Mouse (Mus musculus): ENCODE measurements around the gene Rps11. TPM values are rescaled to one million over a fixed set of nuclear protein-coding genes. Genes with fewer than 3 reads are reported as not detected.

Rps11 gene
- polyA plus RNA-seq, 1 experiment from 2014 or later, result 2,209 TPM

GRCm38 (mm10) chr7:45150321-45150720, 26.1 kb upstream of the Rps11 start:
- H3K9ac ChIP-seq (ENCODE audit: low read depth, low read length), result no peak overlapping the region

GRCm38 (mm10) chr7:45149545-45149944, 25.3 kb upstream of the Rps11 start:
- Histone ChIP-seq H3K4me3 (ENCODE audit: low read depth, low read length) (no peak overlapping the region), H3K4me2 (no peak overlapping the region), H3K9me3 (ENCODE audit: control insufficient read depth, low read length) (no peaks in the 10 kb centered on the region), H3K27ac (ENCODE audit: low read depth, low read length) (no peak overlapping the region; the same call in 1 of the 2 replicates), H3K27me3 (replicated peaks; ENCODE audit: control insufficient read depth, insufficient read depth, low read length) (no peaks in the 10 kb centered on the region), H3K4me1 (replicated peaks; ENCODE audit: control insufficient read depth, insufficient read depth, low read length) (peaks cover 11% of the 10 kb centered on the region), H3K9ac (ENCODE audit: low read depth, low read length) (no peak overlapping the region), H3K36me3 (ENCODE audit: control insufficient read depth, insufficient read depth, low read length) (peaks cover 7% of the 10 kb centered on the region)
- no peak for ATAC-seq (replicated peaks; ENCODE audit: low FRiP score)
- DNase-seq (ENCODE audit: low spot score), result no peak
- WGBS, result 65% methylated on average over 6 of the region's 6 CpGs

More at GRCm38 (mm10) chr7:45150321-45150720, 26.1 kb upstream of the Rps11 start:
- Histone ChIP-seq H3K4me1 (replicated peaks; ENCODE audit: control insufficient read depth, insufficient read depth, low read length) (peaks cover 15% of the 10 kb centered on the region), H3K27ac (ENCODE audit: low read depth, low read length) (no peak overlapping the region), H3K27me3 (replicated peaks; ENCODE audit: control insufficient read depth, insufficient read depth, low read length) (no peaks in the 10 kb centered on the region), H3K9me3 (ENCODE audit: control insufficient read depth, low read length) (no peaks in the 10 kb centered on the region), H3K36me3 (ENCODE audit: control insufficient read depth, insufficient read depth, low read length) (peaks cover 5% of the 10 kb centered on the region; the same call in 1 of the 2 replicates), H3K4me3 (ENCODE audit: low read depth, low read length) (no peak overlapping the region), H3K4me2 (no peak overlapping the region)
- DNase-seq (ENCODE audit: low spot score) (no peak), ATAC-seq (replicated peaks; ENCODE audit: low FRiP score) (no peak)
- 76% methylated on average over 4 of the region's 4 CpGs for WGBS

GRCm38 (mm10) chr7:45148534-45149098, 24.4 kb upstream of the Rps11 start:
- no peak for ATAC-seq (replicated peaks; ENCODE audit: low FRiP score)
- WGBS, result 68% methylated on average over 4 of the region's 4 CpGs
- peaks cover 11% of the 10 kb centered on the region for H3K36me3 ChIP-seq (ENCODE audit: control insufficient read depth, insufficient read depth, low read length)

GRCm38 (mm10) chr7:45147899-45148298, 23.7 kb upstream of the Rps11 start:
- H3K4me1 ChIP-seq (replicated peaks; ENCODE audit: control insufficient read depth, insufficient read depth, low read length), result peaks cover 8% of the 10 kb centered on the region; the same call in 1 of the 2 replicates
- H3K36me3 ChIP-seq (ENCODE audit: control insufficient read depth, insufficient read depth, low read length), result peaks cover 13% of the 10 kb centered on the region
- no peaks in the 10 kb centered on the region for H3K27me3 ChIP-seq (replicated peaks; ENCODE audit: control insufficient read depth, insufficient read depth, low read length)
- peak overlapping the region; percentile 19; the same call in 1 of the 2 replicates for H3K27ac ChIP-seq (ENCODE audit: low read depth, low read length)
- H3K9ac ChIP-seq (ENCODE audit: low read depth, low read length), result no peak overlapping the region
- H3K4me3 ChIP-seq (ENCODE audit: low read depth, low read length), result no peak overlapping the region
- no peaks in the 10 kb centered on the region for H3K9me3 ChIP-seq (ENCODE audit: control insufficient read depth, low read length)
- H3K4me2 ChIP-seq, result no peak overlapping the region
- DNase-seq (ENCODE audit: low spot score) (no peak), ATAC-seq (replicated peaks; ENCODE audit: low FRiP score) (no peak)
- WGBS, result 81% methylated on average over 11 of the region's 11 CpGs

More at GRCm38 (mm10) chr7:45148534-45149098, 24.4 kb upstream of the Rps11 start:
- Histone ChIP-seq H3K4me2 (no peak overlapping the region), H3K27me3 (replicated peaks; ENCODE audit: control insufficient read depth, insufficient read depth, low read length) (no peaks in the 10 kb centered on the region), H3K9me3 (ENCODE audit: control insufficient read depth, low read length) (no peaks in the 10 kb centered on the region), H3K4me3 (ENCODE audit: low read depth, low read length) (no peak overlapping the region), H3K27ac (ENCODE audit: low read depth, low read length) (0 out of 2 replicates have a peak overlapping the region, but pooled peaks have one; percentile 2), H3K4me1 (replicated peaks; ENCODE audit: control insufficient read depth, insufficient read depth, low read length) (peaks cover 11% of the 10 kb centered on the region), H3K9ac (ENCODE audit: low read depth, low read length) (no peak overlapping the region)
- no peak for DNase-seq (ENCODE audit: low spot score)

GRCm38 (mm10) chr7:45147267-45147666, 23.0 kb upstream of the Rps11 start:
- no peaks in the 10 kb centered on the region for H3K27me3 ChIP-seq (replicated peaks; ENCODE audit: control insufficient read depth, insufficient read depth, low read length)
- WGBS, result 92% methylated on average over 11 of the region's 11 CpGs
- H3K4me1 ChIP-seq (replicated peaks; ENCODE audit: control insufficient read depth, insufficient read depth, low read length), result peaks cover 8% of the 10 kb centered on the region; the same call in 1 of the 2 replicates
- no peak overlapping the region for H3K27ac ChIP-seq (ENCODE audit: low read depth, low read length)
- H3K4me2 ChIP-seq, result no peak overlapping the region
- DNase-seq (ENCODE audit: low spot score) (no peak), ATAC-seq (replicated peaks; ENCODE audit: low FRiP score) (no peak)
- H3K9me3 ChIP-seq (ENCODE audit: control insufficient read depth, low read length), result no peaks in the 10 kb centered on the region
- no peak overlapping the region for H3K9ac ChIP-seq (ENCODE audit: low read depth, low read length)
- peaks cover 16% of the 10 kb centered on the region for H3K36me3 ChIP-seq (ENCODE audit: control insufficient read depth, insufficient read depth, low read length)
- no peak overlapping the region for H3K4me3 ChIP-seq (ENCODE audit: low read depth, low read length)

- DNase-seq (ENCODE audit: low spot score) (no peak), ATAC-seq (replicated peaks; ENCODE audit: low FRiP score) (no peak)
- H3K4me2 ChIP-seq, result no peak overlapping the region
- H3K27ac ChIP-seq (ENCODE audit: low read depth, low read length), result no peak overlapping the region
- no peak overlapping the region for H3K9ac ChIP-seq (ENCODE audit: low read depth, low read length)
- WGBS, result 92% methylated on average over 8 of the region's 8 CpGs
- no peak overlapping the region for H3K4me3 ChIP-seq (ENCODE audit: low read depth, low read length)
- H3K36me3 ChIP-seq (ENCODE audit: control insufficient read depth, insufficient read depth, low read length), result peaks cover 18% of the 10 kb centered on the region
- peaks cover 8% of the 10 kb centered on the region; the same call in 1 of the 2 replicates for H3K4me1 ChIP-seq (replicated peaks; ENCODE audit: control insufficient read depth, insufficient read depth, low read length)
- no peaks in the 10 kb centered on the region for H3K9me3 ChIP-seq (ENCODE audit: control insufficient read depth, low read length)
- no peaks in the 10 kb centered on the region for H3K27me3 ChIP-seq (replicated peaks; ENCODE audit: control insufficient read depth, insufficient read depth, low read length)
Measured at GRCm38 (mm10) chr7:45145460-45145859, 21.2 kb upstream of the Rps11 start.

GRCm38 (mm10) chr7:45144368-45145174, 20.3 kb upstream of the Rps11 start:
- no peak overlapping the region for H3K4me3 ChIP-seq (ENCODE audit: low read depth, low read length)
- no peak overlapping the region for H3K4me2 ChIP-seq
- peaks cover 18% of the 10 kb centered on the region for H3K36me3 ChIP-seq (ENCODE audit: control insufficient read depth, insufficient read depth, low read length)
- 88% methylated on average over 13 of the region's 13 CpGs for WGBS
- no peak overlapping the region for H3K9ac ChIP-seq (ENCODE audit: low read depth, low read length)
- H3K27ac ChIP-seq (ENCODE audit: low read depth, low read length), result no peak overlapping the region
- no peak for DNase-seq (ENCODE audit: low spot score)
- no peak for ATAC-seq (replicated peaks; ENCODE audit: low FRiP score)
- H3K27me3 ChIP-seq (replicated peaks; ENCODE audit: control insufficient read depth, insufficient read depth, low read length), result no peaks in the 10 kb centered on the region
- H3K9me3 ChIP-seq (ENCODE audit: control insufficient read depth, low read length), result no peaks in the 10 kb centered on the region
- H3K4me1 ChIP-seq (replicated peaks; ENCODE audit: control insufficient read depth, insufficient read depth, low read length), result peaks cover 8% of the 10 kb centered on the region; the same call in 1 of the 2 replicates

- H3K9ac ChIP-seq (ENCODE audit: low read depth, low read length), result no peak overlapping the region
- H3K4me1 ChIP-seq (replicated peaks; ENCODE audit: control insufficient read depth, insufficient read depth, low read length), result peaks cover 19% of the 10 kb centered on the region
- no peaks in the 10 kb centered on the region for H3K9me3 ChIP-seq (ENCODE audit: control insufficient read depth, low read length)
- no peak overlapping the region for H3K27ac ChIP-seq (ENCODE audit: low read depth, low read length)
- DNase-seq (ENCODE audit: low spot score) (no peak), ATAC-seq (replicated peaks; ENCODE audit: low FRiP score) (no peak)
- no peak overlapping the region for H3K4me3 ChIP-seq (ENCODE audit: low read depth, low read length)
- H3K36me3 ChIP-seq (ENCODE audit: control insufficient read depth, insufficient read depth, low read length), result peaks cover 15% of the 10 kb centered on the region
- no peaks in the 10 kb centered on the region for H3K27me3 ChIP-seq (replicated peaks; ENCODE audit: control insufficient read depth, insufficient read depth, low read length)
- H3K4me2 ChIP-seq, result no peak overlapping the region
- WGBS, result 74% methylated on average over 5 of the region's 5 CpGs
Measured at GRCm38 (mm10) chr7:45141914-45142313, 17.7 kb upstream of the Rps11 start.
